Mouse (Mus musculus) MEL (cell line): ENCODE measurements at regions not wholly inside any gene's neighbourhood (a gene's known extent, or its start where the extent isn't known, plus 50 kb on each side); places are given as distances from the start of the nearest gene placed in this dataset.

Source experiments
- CTCF ChIP-seq, 3 experiments: IDR thresholded peaks in 2 of 3; conservative IDR thresholded peaks in 1 of 3; 2 replicates each; pipeline ENCODE4 v1.5.1; 2011 to 2012; ENCODE audit warnings: low read length in 3 of 3, low read depth in 2 of 3, mild to moderate bottlenecking in 2 of 3, improper control_type of control experiment in 1 of 3, inconsistent platforms in 1 of 3, mixed read lengths in 1 of 3, moderate library complexity in 1 of 3; ENCODE audit not compliant: control insufficient read depth in 1 of 3, insufficient read depth in 1 of 3, poor library complexity in 1 of 3, severe bottlenecking in 1 of 3
- GATA1 ChIP-seq: IDR thresholded peaks from 2 replicates; pipeline ENCODE4 v1.6.1; 2011; ENCODE audit warnings: low read depth, low read length, improper control_type of control experiment
- MAX ChIP-seq: IDR thresholded peaks from 2 replicates; pipeline ENCODE4 v1.6.1; 2011; ENCODE audit warnings: low read length, improper control_type of control experiment
- POLR2A ChIP-seq, 2 experiments: IDR thresholded peaks; 2 replicates each; pipeline ENCODE4 v1.6.1; 2011 to 2012; ENCODE audit warnings: low read length in 2 of 2, mild to moderate bottlenecking in 2 of 2, control low read depth in 1 of 2, improper control_type of control experiment in 1 of 2, low read depth in 1 of 2, moderate library complexity in 1 of 2; ENCODE audit not compliant: control insufficient read depth in 1 of 2, insufficient read depth in 1 of 2, poor library complexity in 1 of 2
- USF1 ChIP-seq: IDR thresholded peaks from 2 replicates; pipeline ENCODE4 v1.6.1; 2014; ENCODE audit warnings: low read depth, mild to moderate bottlenecking, inconsistent platforms, low read length, improper control_type of control experiment, moderate library complexity
- ZKSCAN1 ChIP-seq: IDR thresholded peaks from 2 replicates; pipeline ENCODE4 v1.6.1; 2012; ENCODE audit warnings: low read depth, mild to moderate bottlenecking, inconsistent platforms, low read length, improper control_type of control experiment, moderate library complexity

DNA sequence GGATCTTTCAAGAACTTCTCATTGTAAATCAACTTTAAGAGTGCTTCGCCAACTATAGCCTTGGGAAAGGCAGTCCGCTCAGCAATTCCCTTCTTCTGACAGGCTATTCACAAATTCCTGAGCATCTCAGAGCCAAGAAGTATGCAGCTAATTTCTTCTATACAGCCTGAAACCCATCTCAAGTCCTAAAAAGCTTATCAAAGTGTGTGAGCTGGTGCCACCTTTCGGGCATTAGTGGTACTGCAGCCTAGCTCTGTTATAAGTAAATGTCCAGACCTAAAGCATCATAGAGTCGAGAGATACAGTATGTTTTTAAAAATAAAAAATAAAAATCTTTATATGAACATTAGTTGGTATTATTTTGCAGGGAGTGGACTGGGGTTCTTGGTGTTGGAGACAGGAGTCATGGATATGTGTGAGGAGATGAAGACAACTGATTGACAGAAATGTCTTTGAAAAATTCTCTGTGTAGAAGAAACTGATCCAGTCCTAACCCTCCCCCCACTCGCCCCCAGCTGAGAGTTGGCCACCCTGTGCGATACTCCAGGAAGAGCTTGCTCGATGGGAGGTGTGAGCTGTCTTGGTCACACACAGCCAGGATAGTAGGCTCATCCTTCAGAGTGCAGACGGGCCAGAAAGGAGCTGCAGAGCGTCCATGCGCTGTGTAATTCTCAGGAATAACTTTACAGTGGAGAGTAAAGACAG, 56.4 kb downstream of the Bod1 start:
- no peak for TF ChIP-seq USF1
- TF ChIP-seq CTCF (IDR thresholded peaks at IDR 0.05 in 2 of 3, conservative IDR thresholded peaks at IDR 0.05 in 1 of 3; ENCODE audit: control insufficient read depth in 1 of 3, insufficient read depth in 1 of 3, low read depth in 2 of 3, low read length in 3 of 3, poor library complexity in 1 of 3, severe bottlenecking in 1 of 3) = peak; percentile 77 to 93 (median 92)
- TF ChIP-seq ZKSCAN1 = no peak
- peak; percentile 43; the same call in 1 of the 2 replicates for TF ChIP-seq GATA1
- no peak for TF ChIP-seq POLR2A (IDR thresholded peaks at IDR 0.05; ENCODE audit: control insufficient read depth in 1 of 2, insufficient read depth in 1 of 2, low read depth in 1 of 2, low read length in 2 of 2, poor library complexity in 1 of 2)
- TF ChIP-seq MAX = no peak
